Mouse (Mus musculus) lung, adult 2 months (tissue): Measurements from ENCODE around the gene Trpv2.

Source experiments
- CTCF ChIP-seq: fragments of 200-500 bp; IDR thresholded peaks from 2 replicates; pipeline ENCODE4 v1.5.1; 2011; ENCODE audit warnings: mild to moderate bottlenecking, low read length, control low read depth; ENCODE audit not compliant: insufficient read depth
- POLR2A ChIP-seq: fragments of 200-500 bp; IDR thresholded peaks from 2 replicates; pipeline ENCODE4 v1.6.1; 2011; ENCODE audit warnings: low read depth, mild to moderate bottlenecking, control low read depth, low read length, borderline replicate concordance; ENCODE audit errors: extremely low read depth

GRCm38 (mm10) chr11:62644602-62645336, 70.5 kb downstream of the Trpv2 start:
- TF ChIP-seq CTCF, result no peak
- no peak for TF ChIP-seq POLR2A
